Mouse (Mus musculus) embryonic facial prominence, embryonic 11.5 days (tissue): ENCODE data around the gene Wfdc2. TPM values are rescaled to one million over a fixed set of nuclear protein-coding genes. Genes with fewer than 3 reads are reported as not detected.
A peak's percentile ranks its signal among the peaks of the same experiment; 100 is the strongest.

Source experiments
- ATAC-seq: fragments of 200-750 bp; cut with Nextera tagmentation; replicated peaks from 2 replicates; pipeline ENCODE4 v1.8.0; 2017; ENCODE audit warnings: low read depth; ENCODE audit not compliant: insufficient number of reproducible peaks, low FRiP score, low TSS enrichment
- DNase-seq: peaks from one replicate; pipeline ENCODE4 v3.0.0-alpha.2; 2015; ENCODE audit warnings: low spot score
- H3K27ac ChIP-seq: fragments of 300-500 bp; sonication (generic); replicated peaks from 2 replicates; pipeline ENCODE4 v1.5.1; 2014; ENCODE audit warnings: mild to moderate bottlenecking, low read depth, low read length, control low read depth
- H3K27me3 ChIP-seq: fragments of 300-500 bp; sonication (generic); 2 replicates; pipeline ENCODE4 v1.6.1; 2014; ENCODE audit warnings: mild to moderate bottlenecking, low read length, moderate library complexity, mixed read lengths; ENCODE audit not compliant: control insufficient read depth, insufficient read depth
- H3K36me3 ChIP-seq: fragments of 300-500 bp; sonication (generic); replicated peaks from 2 replicates; pipeline ENCODE4 v1.6.1; 2014; ENCODE audit warnings: low read depth, mild to moderate bottlenecking, low read length, moderate library complexity, mixed read lengths; ENCODE audit not compliant: control insufficient read depth, insufficient read depth
- H3K4me1 ChIP-seq: fragments of 300-500 bp; sonication (generic); 2 replicates; pipeline ENCODE4 v1.6.1; 2014; ENCODE audit warnings: low read length, mixed read lengths; ENCODE audit not compliant: control insufficient read depth, insufficient read depth
- H3K4me2 ChIP-seq: fragments of 300-500 bp; sonication (generic); 2 replicates; pipeline ENCODE4 v1.6.1; 2014; ENCODE audit warnings: low read depth, mild to moderate bottlenecking, control low read depth, low read length, moderate library complexity
- H3K4me3 ChIP-seq: fragments of 300-500 bp; sonication (generic); 2 replicates; pipeline ENCODE4 v1.5.1; 2014; ENCODE audit warnings: low read depth, low read length, control low read depth
- H3K9ac ChIP-seq: fragments of 300-500 bp; sonication (generic); replicated peaks from 2 replicates; pipeline ENCODE4 v1.6.1; 2014; ENCODE audit warnings: mild to moderate bottlenecking, control low read depth, low read length
- H3K9me3 ChIP-seq: fragments of 300-500 bp; sonication (generic); replicated peaks from 2 replicates; pipeline ENCODE4 v1.6.1; 2016; ENCODE audit warnings: mild to moderate bottlenecking, low read length, inconsistent platforms, mixed read lengths; ENCODE audit not compliant: control insufficient read depth
- WGBS: fragments of 180-500 bp; shearing (Covaris S2); extraction: QIAGEN DNeasy Blood & Tissue Kit; methylation state at CpG from one replicate; pipeline ENCODE4 v1.1.7; 2014; 5-methylcytosine and 5-hydroxymethylcytosine counted together
- polyA plus RNA-seq: library from polyadenylated mRNA; unstranded; fragments of >200 nt; fragmentation: Nextera tagmentation; extraction: Ambion mirVana; gene quantifications from 2 replicates; pipeline ENCODE4 v1.2.1, GENCODE M21; 2014

The Wfdc2 gene
- polyA plus RNA-seq, result 47.1 and 52.2 TPM in 2 replicates

- ATAC-seq (no peak), DNase-seq (peak; percentile 58)
- no peaks in the 10 kb centered on the region for H3K36me3 ChIP-seq
- H3K27ac ChIP-seq, result 0 out of 2 replicates have a peak within 1 kb of the TSS, but pooled peaks have one; percentile 20
- H3K9ac ChIP-seq, result peak within 1 kb of the TSS; percentile 70
- WGBS, result 2% methylated on average over 24 of the region's 24 CpGs
- H3K4me3 ChIP-seq, result peak within 1 kb of the TSS; percentile 31
- no peaks in the 10 kb centered on the region for H3K9me3 ChIP-seq
- H3K27me3 ChIP-seq, result no peaks in the 10 kb centered on the region
- H3K4me2 ChIP-seq, result peak within 1 kb of the TSS; percentile 74
- peaks cover 4% of the 10 kb centered on the region; the same call in 1 of the 2 replicates for H3K4me1 ChIP-seq
Observed at GRCm38 (mm10) chr2:164562391-164563188, at the start of gene Wfdc2. Wfdc2 (plus strand) TSS chr2:164562413.

GRCm38 (mm10) chr2:164513389-164513788, 48.8 kb upstream of the Wfdc2 start:
- no peak for ATAC-seq
- Histone ChIP-seq H3K27ac (no peak overlapping the region), H3K36me3 (no peaks in the 10 kb centered on the region; the same call in 1 of the 2 replicates), H3K4me2 (no peak overlapping the region), H3K27me3 (no peaks in the 10 kb centered on the region), H3K4me1 (no peaks in the 10 kb centered on the region), H3K9me3 (no peaks in the 10 kb centered on the region), H3K4me3 (no peak overlapping the region), H3K9ac (no peak overlapping the region)
- 68% methylated on average over 8 of the region's 8 CpGs for WGBS
- no peak for DNase-seq

- Histone ChIP-seq H3K4me3 (no peak overlapping the region), H3K27me3 (no peaks in the 10 kb centered on the region), H3K4me2 (no peak overlapping the region), H3K4me1 (no peaks in the 10 kb centered on the region), H3K9me3 (no peaks in the 10 kb centered on the region), H3K36me3 (no peaks in the 10 kb centered on the region; the same call in 1 of the 2 replicates), H3K9ac (no peak overlapping the region), H3K27ac (no peak overlapping the region)
- no peak for ATAC-seq
- DNase-seq, result no peak
- 91% methylated on average over 3 of the region's 3 CpGs for WGBS
Observed at GRCm38 (mm10) chr2:164514916-164515315, 47.3 kb upstream of the Wfdc2 start.

GRCm38 (mm10) chr2:164515897-164516296, 46.3 kb upstream of the Wfdc2 start:
- ATAC-seq (no peak), DNase-seq (no peak)
- no peaks in the 10 kb centered on the region for H3K9me3 ChIP-seq
- no peaks in the 10 kb centered on the region for H3K27me3 ChIP-seq
- H3K36me3 ChIP-seq, result no peaks in the 10 kb centered on the region
- H3K4me3 ChIP-seq, result no peak overlapping the region
- no peak overlapping the region for H3K4me2 ChIP-seq
- no peak overlapping the region for H3K9ac ChIP-seq
- WGBS, result 74% methylated on average over 9 of the region's 9 CpGs
- H3K27ac ChIP-seq, result no peak overlapping the region
- no peaks in the 10 kb centered on the region for H3K4me1 ChIP-seq

- H3K27me3 ChIP-seq, result no peaks in the 10 kb centered on the region
- H3K9ac ChIP-seq, result no peak overlapping the region
- H3K36me3 ChIP-seq, result no peaks in the 10 kb centered on the region
- no peak overlapping the region for H3K4me2 ChIP-seq
- WGBS, result 91% methylated on average over 11 of the region's 11 CpGs
- H3K4me3 ChIP-seq, result no peak overlapping the region
- no peaks in the 10 kb centered on the region for H3K9me3 ChIP-seq
- H3K27ac ChIP-seq, result no peak overlapping the region
- no peak for DNase-seq
- no peak for ATAC-seq
- H3K4me1 ChIP-seq, result no peaks in the 10 kb centered on the region
Observed at GRCm38 (mm10) chr2:164516592-164516991, 45.6 kb upstream of the Wfdc2 start.

GRCm38 (mm10) chr2:164517485-164518221, 44.6 kb upstream of the Wfdc2 start:
- H3K4me2 ChIP-seq, result no peak overlapping the region
- no peaks in the 10 kb centered on the region for H3K27me3 ChIP-seq
- ATAC-seq, result no peak
- H3K9ac ChIP-seq, result no peak overlapping the region
- peak; percentile 63 for DNase-seq
- 37% methylated on average over 10 of the region's 10 CpGs for WGBS
- H3K36me3 ChIP-seq, result no peaks in the 10 kb centered on the region
- H3K4me3 ChIP-seq, result no peak overlapping the region
- peaks cover 5% of the 10 kb centered on the region; the same call in 1 of the 2 replicates for H3K4me1 ChIP-seq
- no peak overlapping the region for H3K27ac ChIP-seq
- H3K9me3 ChIP-seq, result no peaks in the 10 kb centered on the region

GRCm38 (mm10) chr2:164518266-164519170, 43.7 kb upstream of the Wfdc2 start:
- 68% methylated on average over 11 of the region's 11 CpGs for WGBS
- Histone ChIP-seq H3K9me3 (no peaks in the 10 kb centered on the region), H3K36me3 (no peaks in the 10 kb centered on the region), H3K27me3 (no peaks in the 10 kb centered on the region), H3K4me1 (peaks cover 5% of the 10 kb centered on the region; the same call in 1 of the 2 replicates), H3K27ac (no peak overlapping the region), H3K9ac (no peak overlapping the region), H3K4me2 (no peak overlapping the region), H3K4me3 (no peak overlapping the region)
- no peak for DNase-seq
- ATAC-seq, result no peak
